Mouse (Mus musculus): ENCODE measurements around the gene Oca2. TPM values are rescaled to one million over a fixed set of nuclear protein-coding genes. Genes with fewer than 3 reads are reported as not detected.

Oca2 gene
- 0.06 and 0.07 TPM in 2 replicates for polyA plus RNA-seq (2015; fragmentation: Nextera tagmentation; extraction: Ambion mirVana)

DNA sequence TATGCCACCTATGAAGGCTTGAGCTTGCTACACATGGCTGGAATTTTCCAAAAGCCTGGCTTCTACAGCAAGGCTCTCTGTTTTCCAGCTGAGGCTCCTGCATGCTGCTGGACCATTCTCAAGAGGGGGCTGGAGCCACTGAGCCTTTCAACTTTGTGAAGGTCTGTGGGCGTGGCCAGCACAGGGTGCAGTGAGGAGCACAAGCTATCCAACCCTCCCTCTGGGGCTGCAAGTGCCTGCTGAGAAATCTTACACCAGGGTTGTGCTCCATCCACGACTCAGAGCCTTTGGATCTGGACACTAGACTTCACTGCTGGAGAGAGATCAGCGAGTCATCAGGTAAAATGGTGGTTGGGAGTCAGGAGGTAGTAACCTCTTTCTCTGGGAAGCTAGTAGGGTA, at the start of gene Oca2:
TSS of gene Oca2 (plus strand) at position 218 of the 400 bp plus-strand sequence.
- no peak for DNase-seq (ENCODE audit: low spot score)

DNA sequence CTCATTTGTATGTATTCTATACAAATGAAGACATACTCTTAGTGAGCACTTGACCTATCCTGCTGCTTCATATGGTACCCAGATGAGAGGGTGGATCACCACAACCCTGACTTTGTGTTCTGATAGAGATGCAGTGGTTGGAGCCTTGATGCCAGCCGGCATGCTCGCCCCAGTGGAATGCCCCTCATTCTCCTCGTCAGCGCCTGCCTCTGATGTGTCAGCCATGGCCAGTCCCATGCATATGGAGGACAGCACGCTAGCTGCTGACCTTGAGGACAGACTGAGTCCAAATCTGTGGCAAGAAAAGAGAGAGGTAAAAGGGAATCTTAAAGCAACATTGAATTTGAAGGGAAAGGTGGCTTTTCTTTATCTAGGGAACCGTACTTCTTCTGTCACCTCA, 48.5 kb upstream of the Oca2 start:
- no peak for DNase-seq (ENCODE audit: low spot score)

DNA sequence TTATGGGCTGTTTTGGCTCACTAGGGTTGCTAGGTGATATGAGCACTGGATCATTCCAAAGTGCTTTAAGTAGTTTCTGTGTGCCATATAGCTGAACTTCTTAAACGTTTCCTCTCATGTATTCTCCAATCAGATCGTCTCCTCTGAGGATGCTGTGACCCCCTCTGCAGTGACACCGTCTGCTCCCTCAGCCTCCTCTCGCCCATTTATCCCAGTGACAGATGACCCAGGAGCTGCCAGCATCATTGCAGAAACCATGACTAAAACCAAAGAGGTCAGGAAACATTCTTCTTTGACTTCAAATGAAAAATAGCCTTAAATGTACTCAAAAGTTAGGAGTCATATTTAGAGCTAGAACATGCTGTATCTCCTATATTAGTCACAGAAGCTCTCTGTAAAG, 47.9 kb upstream of the Oca2 start:
- DNase-seq (ENCODE audit: low spot score): no peak

DNA sequence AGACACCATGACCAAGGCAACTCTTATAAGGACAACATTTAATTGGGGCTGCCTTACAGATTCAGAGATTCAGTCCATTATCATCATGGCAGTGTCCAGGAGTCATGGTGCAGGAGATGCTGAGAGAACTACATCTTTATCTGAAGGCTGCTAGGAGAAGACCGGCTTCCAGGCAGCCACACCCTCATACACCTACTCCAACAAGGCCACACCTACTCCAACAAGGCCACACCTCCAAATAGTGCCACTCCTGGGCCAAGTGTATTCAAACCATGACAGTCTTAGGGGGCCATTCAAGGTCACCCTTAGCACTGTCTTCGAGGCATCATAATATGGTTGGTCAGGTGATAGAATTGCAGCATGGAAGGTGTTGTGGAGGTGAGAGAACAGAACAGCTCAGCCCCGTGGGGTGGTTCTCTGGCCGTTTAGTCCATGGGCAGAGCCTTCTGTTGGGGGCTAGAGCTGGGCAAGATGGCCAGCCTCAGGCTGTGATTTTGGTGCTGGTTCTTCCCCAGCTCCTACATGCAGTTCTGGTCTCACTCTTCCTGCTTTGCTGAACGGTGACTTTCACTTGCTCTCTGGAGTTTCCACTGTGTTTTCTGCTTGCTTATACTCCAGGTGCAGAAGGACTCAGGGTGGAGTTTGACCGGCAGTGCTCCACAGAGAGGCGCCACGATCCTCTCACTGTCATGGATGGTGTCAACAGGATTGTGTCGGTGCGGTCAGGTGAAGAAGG, 37.9 kb upstream of the Oca2 start:
- DNase-seq (ENCODE audit: low spot score): no peak

DNA sequence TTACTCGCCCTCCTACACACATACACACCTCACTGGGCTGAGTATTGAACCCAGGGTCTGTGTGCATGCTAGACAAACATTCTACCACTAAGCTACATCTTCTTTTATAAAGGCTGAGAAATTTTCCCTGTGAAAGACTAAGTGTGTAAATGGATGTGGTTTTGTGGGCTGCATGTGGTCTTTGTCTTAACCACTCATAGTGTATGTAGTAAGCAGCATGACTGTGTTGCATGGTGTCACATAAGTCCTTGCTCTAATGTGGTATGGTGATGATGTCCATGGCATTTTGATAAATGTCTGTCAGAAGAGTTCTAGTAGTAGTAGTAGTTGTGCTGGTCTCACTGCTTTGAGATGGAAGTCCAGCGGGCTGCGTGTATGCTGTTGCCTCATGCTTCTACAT, 36.7 kb upstream of the Oca2 start:
- DNase-seq (ENCODE audit: low spot score): no peak

DNA sequence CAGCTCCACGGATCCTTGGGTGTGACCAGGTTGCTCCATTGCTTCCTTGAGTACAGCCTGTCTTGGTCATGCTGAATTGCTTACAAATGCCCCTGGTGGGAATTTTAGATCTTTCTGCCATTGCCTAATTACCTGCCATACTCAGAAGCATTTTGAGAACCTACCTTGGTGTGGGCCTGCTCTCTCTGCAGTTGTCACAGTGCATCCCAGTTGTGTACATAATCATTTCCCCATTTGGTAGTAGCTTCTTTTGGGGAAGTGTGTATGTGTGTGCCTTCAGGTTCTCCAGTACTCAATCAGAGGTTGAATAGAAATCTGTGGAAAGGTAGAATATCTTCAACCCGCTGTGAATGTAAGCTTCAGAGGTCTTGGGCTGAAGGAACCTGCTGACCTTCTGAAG, 36.3 kb upstream of the Oca2 start:
- no peak for DNase-seq (ENCODE audit: low spot score)

DNA sequence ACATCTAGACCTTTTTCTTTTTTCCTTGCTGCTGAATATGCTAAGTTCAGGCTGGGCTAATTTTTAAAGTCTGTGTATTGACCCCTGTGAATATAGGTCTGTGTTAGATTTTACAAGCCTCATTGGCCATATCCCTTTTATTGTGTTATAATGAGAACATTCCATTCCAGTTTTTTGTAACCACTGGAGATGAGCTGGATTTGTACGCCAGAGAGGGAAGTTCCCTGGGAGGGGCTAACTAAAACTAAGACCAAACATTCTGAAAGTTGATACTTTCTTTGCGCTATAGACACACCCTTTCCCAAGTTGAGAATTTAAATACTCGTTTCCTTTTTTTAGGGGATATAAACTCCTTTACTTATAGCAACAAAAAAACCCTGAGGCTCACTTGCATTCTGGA, 34.7 kb upstream of the Oca2 start:
- no peak for DNase-seq (ENCODE audit: low spot score)

DNA sequence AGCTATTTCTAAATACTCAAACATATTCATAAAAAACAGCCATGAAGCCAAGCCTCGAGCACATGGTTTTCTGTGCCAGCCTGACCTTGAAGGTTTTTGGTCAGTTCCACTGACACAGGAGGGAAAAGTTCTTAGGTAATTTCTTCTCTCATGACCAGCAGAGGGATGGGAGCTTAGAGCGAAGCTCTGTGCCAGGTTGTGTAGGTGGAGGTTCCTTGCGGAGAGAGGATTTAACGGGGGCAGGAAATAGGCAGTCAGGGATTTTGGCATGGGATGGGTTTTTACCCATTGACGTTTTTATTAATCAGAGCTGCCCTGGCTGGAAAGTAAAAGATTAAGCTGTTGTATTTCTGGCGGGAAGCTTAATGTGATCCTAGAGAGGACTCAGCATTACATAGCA, 18.7 kb upstream of the Oca2 start:
- DNase-seq (ENCODE audit: low spot score): no peak

DNA sequence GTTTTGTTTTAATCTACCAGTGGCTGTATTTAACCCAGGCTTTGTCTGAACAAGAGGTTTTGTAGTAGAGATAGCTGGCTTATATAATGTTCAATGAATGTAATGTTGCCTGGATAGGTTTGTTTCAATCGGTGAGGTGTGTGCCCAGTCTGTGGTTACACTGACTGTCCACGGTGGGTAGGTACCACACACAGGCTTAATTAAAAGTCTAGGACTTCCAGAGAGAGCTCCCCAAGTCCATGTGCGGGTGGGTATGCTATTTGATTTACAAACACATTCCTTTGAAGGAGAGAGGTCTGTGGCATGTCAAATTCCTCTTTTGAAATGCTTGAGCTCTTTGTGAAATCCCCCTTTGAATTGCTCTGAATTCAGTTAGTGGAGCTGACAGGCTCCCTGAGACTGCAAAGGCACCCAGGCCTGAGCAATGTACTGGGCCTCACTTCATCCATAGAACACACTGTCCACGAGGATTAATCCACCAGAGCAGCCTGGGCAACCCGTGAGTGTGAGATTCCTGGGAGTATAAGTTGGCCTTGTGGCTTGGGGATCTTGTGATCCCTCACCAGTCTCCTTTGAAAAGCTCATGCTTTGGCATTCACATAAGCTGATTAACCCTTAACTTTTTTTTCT, 3.7 kb upstream of the Oca2 start:
- DNase-seq (ENCODE audit: low spot score): no peak

DNA sequence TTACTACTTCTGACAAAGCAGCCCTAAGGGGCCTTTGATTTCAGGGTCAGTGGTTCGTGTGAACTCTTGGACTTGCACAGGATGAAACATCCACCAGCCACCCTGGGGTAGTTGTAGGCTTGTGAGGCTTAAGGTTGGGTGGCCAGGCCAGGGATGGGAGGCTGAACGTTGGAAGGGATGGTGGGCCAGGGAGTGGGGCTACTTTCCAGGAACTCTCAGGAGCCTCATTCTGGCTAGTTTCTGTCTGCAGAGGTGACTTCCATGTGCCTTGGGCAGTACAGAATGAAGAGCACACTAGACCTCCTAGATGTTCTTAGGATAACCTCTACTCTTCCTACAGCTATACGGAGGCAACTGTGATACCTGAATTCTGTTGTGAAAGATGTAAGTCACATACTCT, 2.9 kb upstream of the Oca2 start:
- no peak for DNase-seq (ENCODE audit: low spot score)

DNA sequence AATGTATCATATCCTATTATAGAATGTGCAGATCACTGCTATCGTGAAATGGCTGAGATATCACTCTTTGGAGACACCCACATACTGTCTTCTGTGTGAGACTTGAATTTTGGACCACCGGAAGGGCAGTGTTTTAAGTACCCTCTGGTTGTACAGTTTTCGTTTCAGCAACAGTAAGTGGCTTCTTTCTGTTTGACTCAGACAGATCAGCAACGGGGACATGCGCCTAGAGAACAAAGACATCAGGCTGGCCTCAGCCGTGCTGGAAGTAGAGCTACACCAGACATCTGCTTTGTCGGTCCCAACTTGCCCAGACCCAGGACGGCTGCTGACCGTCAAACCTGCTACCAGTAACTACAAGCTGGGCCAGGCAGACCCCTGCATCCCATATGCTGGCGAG, 15.0 kb downstream of the Oca2 start:
- DNase-seq (ENCODE audit: low spot score): no peak

DNA sequence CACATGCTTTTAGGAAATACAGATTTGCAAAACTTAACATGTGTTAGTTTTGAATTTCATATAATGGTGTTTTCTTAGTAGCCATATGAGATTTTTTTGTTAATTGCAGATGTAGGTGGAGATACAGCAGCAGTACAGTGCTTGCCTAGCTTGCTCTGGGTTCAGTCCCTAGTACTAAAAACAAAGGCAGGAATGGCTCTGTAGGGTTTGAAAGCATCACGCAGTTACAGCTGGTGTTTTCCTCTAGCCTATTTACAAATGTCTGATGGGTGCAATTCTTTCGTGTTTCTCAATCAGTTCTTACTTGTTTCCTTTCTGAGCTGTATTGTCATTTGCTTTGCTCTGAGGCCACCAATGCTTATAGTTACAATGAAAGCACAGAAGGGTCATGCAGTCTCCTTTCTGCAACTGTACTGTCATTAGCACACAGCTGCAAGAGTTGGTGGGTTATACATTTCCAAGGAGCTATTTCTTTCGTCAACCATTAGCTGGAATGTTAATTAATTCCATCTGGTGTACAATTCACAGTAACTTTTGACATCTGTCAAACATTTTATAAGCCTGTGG, 18.4 kb downstream of the Oca2 start:
- no peak for DNase-seq (ENCODE audit: low spot score)

DNA sequence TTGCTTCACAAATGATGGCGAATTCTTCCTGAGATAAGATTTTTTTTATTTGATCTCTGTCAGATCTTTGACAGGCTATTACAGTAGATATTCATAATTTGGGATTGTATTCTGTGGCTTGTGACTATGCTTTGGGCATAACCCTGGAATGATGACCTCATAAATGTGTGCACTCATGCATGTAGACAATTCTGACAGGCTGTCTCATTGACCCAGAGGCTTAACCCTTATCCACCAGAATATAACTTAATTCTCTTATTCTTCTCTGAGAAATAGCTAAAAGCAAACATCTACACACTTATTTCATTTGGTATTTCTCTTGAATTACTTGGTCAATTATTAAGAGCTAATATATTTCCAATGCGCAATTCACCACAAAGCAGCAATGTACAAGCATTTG, 37.9 kb downstream of the Oca2 start:
- DNase-seq (ENCODE audit: low spot score): no peak

DNA sequence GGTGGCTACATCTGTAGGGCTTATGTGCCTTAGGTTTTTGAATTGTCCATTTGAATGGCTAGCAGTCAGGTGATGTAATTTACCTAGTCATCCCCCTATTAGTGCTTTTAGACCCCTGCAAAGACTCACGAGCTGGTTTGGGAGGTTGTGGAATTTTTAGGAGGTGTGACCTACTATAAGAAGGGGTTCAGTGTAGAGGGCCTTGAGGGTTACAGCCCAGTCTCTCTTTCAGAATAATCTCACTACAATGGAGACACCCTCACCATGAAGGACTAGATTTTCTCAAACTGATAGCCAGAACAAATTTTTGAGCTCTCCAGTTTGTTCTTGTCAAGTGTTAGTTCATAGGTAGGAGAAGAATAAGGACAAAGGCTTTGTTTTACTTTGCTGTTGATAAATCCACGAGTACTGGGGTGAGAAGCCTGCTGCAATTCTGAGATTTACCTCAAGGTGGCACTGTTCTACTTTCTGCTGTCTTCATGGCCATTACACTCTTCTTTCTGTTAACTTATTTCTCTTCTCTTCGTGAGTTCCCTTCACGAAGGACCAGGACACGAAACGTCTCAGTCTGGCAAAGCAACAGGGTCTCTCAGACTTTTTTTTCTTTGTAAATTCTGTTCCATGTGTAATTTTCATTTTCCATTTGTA, 52.0 kb downstream of the Oca2 start:
- DNase-seq (ENCODE audit: low spot score): peak; percentile 12

DNA sequence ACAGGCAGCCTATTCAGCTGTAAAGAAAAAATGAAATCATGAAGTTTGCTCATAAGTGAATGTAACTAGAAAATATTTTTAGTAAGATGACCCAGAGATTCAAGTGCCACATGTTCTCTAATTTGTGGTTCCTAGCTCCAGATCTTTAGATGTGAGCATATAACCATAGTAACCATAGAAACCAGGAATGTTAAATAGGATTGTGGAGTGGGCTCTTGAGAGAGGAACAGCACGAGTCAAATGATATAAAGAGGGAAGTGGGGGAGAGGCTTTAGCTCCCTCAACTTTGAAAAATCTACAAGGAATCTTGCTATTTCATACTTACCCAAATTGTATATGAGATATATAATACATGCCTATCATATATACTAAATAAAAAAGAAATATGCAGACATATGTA, 64.8 kb downstream of the Oca2 start:
- no peak for DNase-seq (ENCODE audit: low spot score)

DNA sequence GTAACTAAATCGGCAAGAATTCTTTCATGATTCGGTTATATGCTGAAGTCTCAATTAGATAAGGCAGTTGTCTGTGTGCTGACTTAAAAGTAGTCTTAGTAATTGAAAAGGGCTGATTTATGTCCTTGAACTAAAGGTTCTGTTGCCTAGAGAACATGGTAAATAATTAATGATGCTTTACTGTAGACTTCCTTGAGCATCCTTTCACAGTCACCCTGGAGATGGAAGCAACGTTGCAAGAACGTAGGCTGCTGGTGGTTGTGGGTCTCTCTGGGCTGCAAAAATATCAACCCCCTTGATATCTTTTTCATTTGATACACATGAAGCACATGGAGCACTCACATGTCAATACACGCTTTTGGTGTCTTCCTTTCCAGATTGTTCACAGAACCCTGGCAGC, 74.8 kb downstream of the Oca2 start:
- no peak for DNase-seq (ENCODE audit: low spot score)

DNA sequence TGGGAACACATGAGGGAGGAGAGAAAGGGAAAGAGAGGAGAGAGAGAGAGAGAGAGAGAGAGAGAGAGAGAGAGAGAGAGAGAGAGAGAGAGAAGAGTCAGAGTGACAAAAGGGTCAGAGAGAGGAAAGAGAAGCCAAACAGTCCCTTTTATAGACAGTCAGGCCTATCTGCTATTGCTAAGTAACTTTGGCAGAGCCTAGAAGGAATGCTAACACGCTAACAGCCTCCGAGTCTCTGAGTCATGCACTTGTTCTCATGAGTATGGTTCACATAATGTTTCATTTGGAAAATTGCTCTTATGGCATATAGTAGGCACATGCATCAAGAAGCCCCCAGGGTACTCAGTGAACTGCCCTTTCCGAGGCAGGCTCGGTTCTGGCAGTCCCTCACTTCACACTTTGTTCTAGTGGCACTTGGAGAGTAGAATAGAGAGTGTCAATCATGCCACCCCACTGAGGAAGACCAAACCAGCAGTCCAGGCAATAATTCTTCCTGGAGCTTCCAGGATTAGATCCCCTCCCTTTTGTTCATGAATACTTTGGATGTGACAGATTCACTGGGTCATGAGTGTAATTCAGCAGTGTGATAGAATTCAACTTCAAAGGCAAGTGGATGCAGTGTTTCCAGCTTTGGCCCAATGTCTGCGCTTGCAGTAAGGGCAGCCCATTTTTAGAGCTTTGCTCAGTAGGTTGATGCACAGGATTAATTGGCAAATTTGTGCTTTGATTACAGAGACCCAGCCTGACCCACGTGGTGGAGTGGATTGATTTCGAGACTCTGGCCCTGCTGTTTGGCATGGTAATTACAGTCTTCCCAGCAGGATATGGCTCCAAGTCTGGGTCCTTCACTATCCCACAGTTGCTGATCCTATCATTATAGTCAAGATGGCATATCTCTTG, 76.3 kb downstream of the Oca2 start:
- DNase-seq (ENCODE audit: low spot score): no peak

DNA sequence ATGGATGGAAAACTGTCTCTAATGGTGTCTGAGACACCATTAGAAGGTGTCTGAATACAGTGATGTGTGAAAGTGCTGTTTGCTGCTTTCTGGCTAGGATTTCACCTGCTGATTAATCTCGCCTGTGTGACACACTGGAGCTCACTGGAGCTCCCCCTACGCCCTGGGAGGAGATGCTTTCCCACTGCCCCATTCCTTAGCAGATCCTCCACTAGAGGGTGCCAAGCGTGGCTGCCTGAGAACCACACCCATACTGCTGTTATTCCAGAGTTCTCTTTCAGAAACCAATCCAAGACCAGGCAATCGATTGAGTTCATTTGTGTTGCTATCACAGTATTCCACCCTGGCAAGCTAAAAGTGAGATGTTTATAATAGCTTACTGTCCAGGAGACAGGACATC, 88.2 kb downstream of the Oca2 start:
- DNase-seq (ENCODE audit: low spot score): no peak

DNA sequence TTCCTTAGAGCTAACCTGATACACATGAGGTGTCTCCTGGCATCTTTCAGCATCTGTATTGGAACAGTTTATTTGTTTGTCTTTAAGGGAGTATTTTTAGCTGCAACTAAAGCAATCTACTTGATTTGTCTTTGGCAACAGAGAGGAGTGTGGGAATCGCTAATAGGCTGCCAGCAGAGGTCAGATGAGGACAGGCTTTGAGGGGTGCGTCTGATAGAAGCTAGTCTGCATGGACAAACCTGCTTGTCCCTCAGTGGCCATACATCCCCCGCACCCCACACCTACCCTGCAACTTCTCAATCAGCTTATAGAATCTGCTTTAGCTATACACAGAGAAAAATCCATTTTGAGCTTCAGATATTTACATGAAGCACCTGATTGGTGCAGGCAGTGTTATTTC, 109.0 kb downstream of the Oca2 start:
- no peak for DNase-seq (ENCODE audit: low spot score)

DNA sequence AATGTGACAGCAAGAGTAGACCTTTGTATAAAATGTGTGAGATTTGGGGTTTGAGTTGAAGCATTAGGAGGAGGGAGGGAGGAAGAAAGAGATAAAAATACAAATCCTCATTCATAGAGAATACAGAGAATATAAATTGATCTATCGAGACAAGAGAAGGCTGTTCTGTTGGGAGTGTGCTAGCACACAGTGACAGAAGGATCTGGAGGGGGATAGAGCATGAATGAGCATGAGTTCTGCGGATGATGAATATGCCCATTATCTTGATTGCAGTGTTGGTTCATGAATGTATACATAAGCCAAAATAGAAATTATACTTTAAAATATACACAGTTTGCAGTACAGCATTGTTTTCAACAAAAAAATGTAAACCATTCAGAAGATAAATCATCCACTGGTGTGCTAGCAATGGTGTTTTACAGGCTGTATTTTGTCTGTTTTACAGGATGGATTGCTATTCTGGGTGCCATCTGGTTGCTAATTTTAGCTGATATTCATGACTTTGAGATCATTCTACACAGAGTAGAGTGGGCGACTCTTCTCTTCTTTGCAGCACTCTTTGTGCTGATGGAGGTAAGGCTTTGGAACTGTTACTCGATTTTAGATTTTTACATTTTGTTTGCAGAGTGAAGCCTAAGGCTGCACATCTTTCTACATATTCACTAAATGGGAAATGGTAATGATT, 117.2 kb downstream of the Oca2 start:
- DNase-seq (ENCODE audit: low spot score): no peak

All from thymus, postnatal 0 days (tissue).